Mouse (Mus musculus) heart, postnatal 36 days (tissue): Measurements from ENCODE around the gene Sult3a1. TPM values are rescaled to one million over a fixed set of nuclear protein-coding genes. Genes with fewer than 3 reads are reported as not detected.
"Not testable (repeated sequence)": the region's sequence is repeated elsewhere in the genome, so short reads cannot be mapped to it uniquely, and the experiment has no call there.

Experiments
- DNase-seq, 2 experiments: peaks; one replicate each; pipeline ENCODE4 v3.0.0; 2021 to 2022
- intact Hi-C: fragments of 180-260 bp; cut with DNase I; formaldehyde crosslinking; loops from one replicate; pipeline ENCODE4 v1.15.1; 2025
- total RNA-seq, 2 experiments: library from RNA; stranded (reverse); gene quantifications; 2 replicates each; pipeline ENCODE4 v1.2.3; 2021

The Sult3a1 gene
- not detected for total RNA-seq

- intact Hi-C loops, result no loop called here
- DNase-seq, result no peak
Measured at GRCm38 (mm10) chr10:33857421-33857820, at the start of gene Sult3a1. Gene Sult3a1, plus strand, starts transcription at chr10:33857721.

- no peak for DNase-seq
- intact Hi-C loops, result no loop called here
Measured at GRCm38 (mm10) chr10:33811807-33812206, 45.7 kb upstream of the Sult3a1 start.

GRCm38 (mm10) chr10:33814266-33814665 is 43.3 kb upstream of the Sult3a1 start:
- no peak for DNase-seq
- intact Hi-C loops, result no loop called here

- DNase-seq, result no peak
- intact Hi-C loops, result no loop called here
Measured at GRCm38 (mm10) chr10:33816923-33817322, 40.6 kb upstream of the Sult3a1 start.

- intact Hi-C loops, result no loop called here
- no peak for DNase-seq
Measured at GRCm38 (mm10) chr10:33820892-33821291, 36.6 kb upstream of the Sult3a1 start.

- intact Hi-C loops, result no loop called here
- no peak for DNase-seq
Measured at GRCm38 (mm10) chr10:33865994-33866393, 8.5 kb downstream of the Sult3a1 start.

GRCm38 (mm10) chr10:33870441-33870840 is 12.9 kb downstream of the Sult3a1 start:
- intact Hi-C loops, result no loop called here
- no peak for DNase-seq

- intact Hi-C loops, result no loop called here
- DNase-seq, result no peak
Measured at GRCm38 (mm10) chr10:33872672-33873398, 15.3 kb downstream of the Sult3a1 start.

GRCm38 (mm10) chr10:33882411-33882810 is 24.9 kb downstream of the Sult3a1 start:
- DNase-seq, intact Hi-C loops: not testable (repeated sequence)

GRCm38 (mm10) chr10:33901520-33901919 is 44.0 kb downstream of the Sult3a1 start:
- intact Hi-C loops, DNase-seq: not testable (repeated sequence)

GRCm38 (mm10) chr10:33904530-33905481 is 47.3 kb downstream of the Sult3a1 start, which contains the start of gene Rsph4a:
Gene Rsph4a, plus strand, starts transcription at chr10:33905111.
- peak in 1 of 2 experiments; percentile 2 for DNase-seq
- intact Hi-C loops, result no loop called here

GRCm38 (mm10) chr10:33905489-33905888 is 48.0 kb downstream of the Sult3a1 start:
- peak in 1 of 2 experiments; percentile 1 for DNase-seq
- intact Hi-C loops, result no loop called here

Other genes with a start within 250 kb of the Sult3a1 start
- gene Clvs2, start 233.0 kb upstream of the Sult3a1 start, total RNA-seq, result not detected
- not detected for gene Sult3a2, start 71.0 kb upstream of the Sult3a1 start, total RNA-seq
- not detected for gene Rsph4a, start 47.4 kb downstream of the Sult3a1 start, total RNA-seq
- gene Zup1, start 93.5 kb downstream of the Sult3a1 start, total RNA-seq, result 1 to 10 TPM; 6.9 to 7.4 TPM
- gene Rwdd1, start 161.9 kb downstream of the Sult3a1 start, total RNA-seq, result 100 to 1,000 TPM; 121 to 129 TPM
- not detected for gene Trappc3l, start 179.9 kb downstream of the Sult3a1 start, total RNA-seq
- gene Calhm4, start 186.6 kb downstream of the Sult3a1 start, total RNA-seq, result not detected
- gene Calhm5, start 238.8 kb downstream of the Sult3a1 start, total RNA-seq, result 1 to 10 TPM in 1 of 2 experiments, under 1 TPM in 1; 1.00 to 1.4 TPM